Mouse (Mus musculus) midbrain, embryonic 15.5 days (tissue): ENCODE measurements around the gene H2-Q4. TPM values are rescaled to one million over a fixed set of nuclear protein-coding genes. Genes with fewer than 3 reads are reported as not detected.
A peak's percentile ranks its signal among the peaks of the same experiment; 100 is the strongest.
"Not testable (repeated sequence)": the region's sequence is repeated elsewhere in the genome, so short reads cannot be mapped to it uniquely, and the experiment has no call there.

Experiments
- ATAC-seq: fragments of 200-750 bp; cut with Nextera tagmentation; replicated peaks from 2 replicates; pipeline ENCODE4 v1.8.0; 2017; ENCODE audit warnings: moderate TSS enrichment
- H3K27ac ChIP-seq: fragments of 300-500 bp; sonication (generic); 2 replicates; pipeline ENCODE4 v1.5.1; 2015; ENCODE audit warnings: mild to moderate bottlenecking, inconsistent platforms
- H3K27me3 ChIP-seq: fragments of 300-500 bp; sonication (generic); replicated peaks from 2 replicates; pipeline ENCODE4 v1.6.1; 2015; ENCODE audit warnings: inconsistent platforms
- H3K36me3 ChIP-seq: fragments of 300-500 bp; sonication (generic); replicated peaks from 2 replicates; pipeline ENCODE4 v1.6.1; 2015; ENCODE audit warnings: inconsistent platforms
- H3K4me1 ChIP-seq: fragments of 300-500 bp; sonication (generic); 2 replicates; pipeline ENCODE4 v1.6.1; 2015; ENCODE audit warnings: inconsistent platforms
- H3K4me2 ChIP-seq: fragments of 300-500 bp; sonication (generic); 2 replicates; pipeline ENCODE4 v1.6.1; 2015; ENCODE audit warnings: inconsistent platforms, mild to moderate bottlenecking, moderate library complexity
- H3K4me3 ChIP-seq: fragments of 300-500 bp; sonication (generic); 2 replicates; pipeline ENCODE4 v1.5.1; 2015; ENCODE audit warnings: mild to moderate bottlenecking, inconsistent platforms
- H3K9ac ChIP-seq: fragments of 300-500 bp; sonication (generic); 2 replicates; pipeline ENCODE4 v1.6.1; 2015; ENCODE audit warnings: mild to moderate bottlenecking, inconsistent platforms
- H3K9me3 ChIP-seq: fragments of 300-500 bp; sonication (generic); 2 replicates; pipeline ENCODE4 v1.6.1; 2016; ENCODE audit warnings: inconsistent platforms
- WGBS: fragments of 180-500 bp; shearing (Covaris S2); methylation state at CpG from one replicate; pipeline ENCODE4 v1.1.7; 2015; ENCODE audit warnings: mixed read lengths; 5-methylcytosine and 5-hydroxymethylcytosine counted together
- polyA plus RNA-seq: library from polyadenylated mRNA; unstranded; fragments of >200 nt; fragmentation: Nextera tagmentation; extraction: Ambion mirVana; gene quantifications from 2 replicates; pipeline ENCODE4 v1.2.1, GENCODE M21; 2015

H2-Q4 gene
- polyA plus RNA-seq = 0.88 and 1.3 TPM in 2 replicates

GRCm38 (mm10) chr17:35379369-35379728 is at the start of gene H2-Q4:
H2-Q4 (plus strand) TSS chr17:35379617.
- WGBS = under 1% methylated on average over 16 of the region's 16 CpGs
- Histone ChIP-seq H3K9me3 (no peaks in the 10 kb centered on the region), H3K27ac (no peak within 1 kb of the TSS), H3K4me2 (peak within 1 kb of the TSS; percentile 94), H3K9ac (peak within 1 kb of the TSS; percentile 34; the same call in 1 of the 2 replicates), H3K27me3 (peaks cover 14% of the 10 kb centered on the region; the same call in 1 of the 2 replicates), H3K4me3 (peak within 1 kb of the TSS; percentile 47), H3K36me3 (no peaks in the 10 kb centered on the region), H3K4me1 (peaks cover 11% of the 10 kb centered on the region)
- peak; percentile 74 for ATAC-seq

DNA sequence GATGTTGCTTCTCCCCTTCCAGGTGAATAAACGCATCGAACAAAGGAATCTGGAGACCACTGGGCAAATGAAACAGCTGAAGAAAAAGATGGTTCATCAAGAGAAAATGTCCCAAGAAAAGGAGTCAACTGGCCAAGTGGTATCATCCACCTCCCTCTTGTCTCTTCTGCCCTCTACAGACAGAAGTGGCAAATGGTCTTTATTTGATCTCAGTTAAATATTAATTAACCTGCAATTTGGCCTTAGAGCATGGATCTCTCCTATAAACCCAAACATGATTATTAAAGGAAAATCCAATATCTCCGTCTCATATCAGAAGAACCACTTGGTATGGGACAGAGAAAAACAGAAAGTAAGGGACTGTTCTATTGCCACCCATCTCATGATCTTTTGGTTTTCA is 49.7 kb upstream of the H2-Q4 start:
- not testable (repeated sequence) for H3K9me3 ChIP-seq, H3K27ac ChIP-seq, H3K27me3 ChIP-seq, H3K4me3 ChIP-seq, ATAC-seq, H3K36me3 ChIP-seq, H3K9ac ChIP-seq, H3K4me2 ChIP-seq, H3K4me1 ChIP-seq
- WGBS = 59% methylated on average over 3 of the region's 3 CpGs

- not testable (repeated sequence) for H3K9me3 ChIP-seq, H3K27ac ChIP-seq, ATAC-seq, H3K36me3 ChIP-seq, H3K4me1 ChIP-seq, H3K4me2 ChIP-seq, H3K4me3 ChIP-seq, H3K27me3 ChIP-seq, H3K9ac ChIP-seq
- WGBS = 81% methylated on average over 6 of the region's 6 CpGs
Observed at GRCm38 (mm10) chr17:35331546-35331945, 47.9 kb upstream of the H2-Q4 start.

DNA sequence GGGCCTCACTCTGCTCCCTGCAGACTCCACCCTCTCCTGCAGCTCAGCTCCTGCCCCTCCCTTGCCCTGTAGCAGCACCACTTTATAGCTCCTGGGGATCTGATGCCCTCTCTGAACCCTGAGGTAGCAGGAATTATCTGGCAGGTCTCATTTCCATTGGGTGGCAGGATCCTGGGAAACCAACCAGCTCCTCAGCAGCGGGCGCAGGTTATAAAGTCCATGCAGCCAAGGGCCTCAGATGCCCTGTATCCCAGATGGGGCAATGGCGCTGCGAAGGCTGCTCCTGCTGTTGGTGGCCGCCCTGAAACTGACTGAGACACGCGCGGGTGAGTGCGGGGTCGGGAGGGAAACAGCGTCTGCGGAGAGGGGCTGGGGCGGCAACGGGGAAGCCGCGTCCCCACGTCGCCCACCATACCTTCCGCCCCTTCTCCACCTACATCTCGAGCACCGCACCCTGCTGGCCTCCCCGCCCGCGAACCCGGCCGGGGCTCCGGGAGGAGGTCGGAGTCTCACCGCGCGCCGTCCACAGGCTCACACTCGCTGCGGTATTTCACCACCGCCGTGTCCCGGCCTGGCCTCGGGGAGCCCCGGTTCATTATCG is 37.2 kb upstream of the H2-Q4 start, which contains the start of gene H2-Q2:
H2-Q2 (plus strand) TSS at position 172 of the 601 bp plus-strand sequence.
- H3K36me3 ChIP-seq = no peaks in the 10 kb centered on the region
- H3K4me2 ChIP-seq = peak within 1 kb of the TSS; percentile 84
- WGBS = under 1% methylated on average over 33 of the region's 40 CpGs
- H3K4me1 ChIP-seq = peaks cover 11% of the 10 kb centered on the region
- H3K27me3 ChIP-seq = peaks cover 46% of the 10 kb centered on the region
- ATAC-seq = peak; percentile 48; the same call in 1 of the 2 replicates
- H3K9ac ChIP-seq = peak within 1 kb of the TSS; percentile 49
- no peaks in the 10 kb centered on the region for H3K9me3 ChIP-seq
- H3K27ac ChIP-seq = no peak within 1 kb of the TSS
- H3K4me3 ChIP-seq = peak within 1 kb of the TSS; percentile 46

- Histone ChIP-seq H3K27ac (no peak overlapping the region), H3K36me3 (no peaks in the 10 kb centered on the region), H3K27me3 (peaks cover 46% of the 10 kb centered on the region), H3K9me3 (no peaks in the 10 kb centered on the region), H3K9ac (peak overlapping the region; percentile 49; the same call in 1 of the 2 replicates), H3K4me1 (peaks cover 11% of the 10 kb centered on the region), H3K4me2 (peak overlapping the region; percentile 84), H3K4me3 (peak overlapping the region; percentile 46)
- peak; percentile 62; the same call in 1 of the 2 replicates for ATAC-seq
- WGBS = 5% methylated on average over 46 of the region's 46 CpGs
Observed at GRCm38 (mm10) chr17:35342711-35343476, 36.5 kb upstream of the H2-Q4 start.

- not testable (repeated sequence) for H3K9me3 ChIP-seq, H3K27ac ChIP-seq, H3K4me3 ChIP-seq, H3K9ac ChIP-seq, H3K4me1 ChIP-seq, H3K36me3 ChIP-seq, ATAC-seq, H3K4me2 ChIP-seq
- H3K27me3 ChIP-seq = peaks cover 20% of the 10 kb centered on the region
Observed at GRCm38 (mm10) chr17:35347659-35348058, 31.8 kb upstream of the H2-Q4 start.

GRCm38 (mm10) chr17:35353275-35353674 is 26.1 kb upstream of the H2-Q4 start:
- not testable (repeated sequence) for H3K36me3 ChIP-seq, H3K9me3 ChIP-seq, ATAC-seq

GRCm38 (mm10) chr17:35354071-35354470 is 25.3 kb upstream of the H2-Q4 start:
- H3K27me3 ChIP-seq = peaks cover 6% of the 10 kb centered on the region; the same call in 1 of the 2 replicates
- H3K4me2 ChIP-seq = no peak overlapping the region
- ATAC-seq = no peak
- H3K9ac ChIP-seq = no peak overlapping the region
- no peak overlapping the region for H3K4me3 ChIP-seq
- no peaks in the 10 kb centered on the region for H3K9me3 ChIP-seq
- no peaks in the 10 kb centered on the region for H3K36me3 ChIP-seq
- H3K27ac ChIP-seq = no peak overlapping the region
- 86% methylated on average over 2 of the region's 2 CpGs for WGBS
- peaks cover 3% of the 10 kb centered on the region for H3K4me1 ChIP-seq

More at GRCm38 (mm10) chr17:35353275-35353674, 26.1 kb upstream of the H2-Q4 start:
- H3K4me2 ChIP-seq, H3K4me1 ChIP-seq, H3K4me3 ChIP-seq, H3K27me3 ChIP-seq, H3K27ac ChIP-seq, H3K9ac ChIP-seq: not testable (repeated sequence)
- WGBS = 82% methylated on average over 6 of the region's 6 CpGs

GRCm38 (mm10) chr17:35357086-35357485 is 22.3 kb upstream of the H2-Q4 start:
- WGBS = 35% methylated on average over 1 of the region's 1 CpGs
- Histone ChIP-seq H3K4me3 (no peak overlapping the region), H3K4me2 (no peak overlapping the region), H3K36me3 (no peaks in the 10 kb centered on the region), H3K9ac (no peak overlapping the region), H3K27ac (no peak overlapping the region), H3K9me3 (no peaks in the 10 kb centered on the region), H3K4me1 (peaks cover 9% of the 10 kb centered on the region), H3K27me3 (peaks cover 12% of the 10 kb centered on the region; the same call in 1 of the 2 replicates)
- no peak for ATAC-seq

- H3K9ac ChIP-seq = peak overlapping the region; percentile 14; the same call in 1 of the 2 replicates
- no peaks in the 10 kb centered on the region for H3K36me3 ChIP-seq
- no peaks in the 10 kb centered on the region for H3K9me3 ChIP-seq
- 5% methylated on average over 38 of the region's 38 CpGs for WGBS
- peaks cover 12% of the 10 kb centered on the region; the same call in 1 of the 2 replicates for H3K27me3 ChIP-seq
- no peak overlapping the region for H3K27ac ChIP-seq
- ATAC-seq = no peak
- peak overlapping the region; percentile 36 for H3K4me3 ChIP-seq
- H3K4me2 ChIP-seq = peak overlapping the region; percentile 62
- peaks cover 9% of the 10 kb centered on the region for H3K4me1 ChIP-seq
Observed at GRCm38 (mm10) chr17:35358763-35359469, 20.5 kb upstream of the H2-Q4 start.

DNA sequence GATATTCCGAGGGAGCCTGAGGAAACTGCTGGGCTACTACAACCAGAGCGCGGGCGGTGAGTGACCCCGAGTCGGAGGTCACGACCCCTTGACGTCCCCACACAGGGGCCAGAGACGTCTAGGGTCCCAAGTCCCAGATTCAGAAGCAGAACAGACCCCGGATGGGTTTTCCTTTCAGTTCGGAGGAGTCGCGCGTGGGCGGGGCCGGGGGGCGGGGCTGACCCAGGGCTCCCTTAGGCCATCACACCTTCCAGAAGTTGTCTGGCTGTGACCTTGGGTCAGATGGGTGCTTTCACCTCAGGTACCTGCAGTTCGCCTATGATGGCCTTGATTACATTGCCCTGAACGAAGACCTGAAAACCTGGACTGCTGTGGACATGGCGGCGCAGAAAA is 20.0 kb upstream of the H2-Q4 start:
- no peaks in the 10 kb centered on the region for H3K36me3 ChIP-seq
- H3K9me3 ChIP-seq = no peaks in the 10 kb centered on the region
- H3K4me2 ChIP-seq = peak overlapping the region; percentile 62
- no peak overlapping the region for H3K27ac ChIP-seq
- peaks cover 12% of the 10 kb centered on the region; the same call in 1 of the 2 replicates for H3K27me3 ChIP-seq
- 15% methylated on average over 21 of the region's 21 CpGs for WGBS
- ATAC-seq = no peak
- H3K4me3 ChIP-seq = peak overlapping the region; percentile 36
- 0 out of 2 replicates have a peak overlapping the region, but pooled peaks have one; percentile 14 for H3K9ac ChIP-seq
- H3K4me1 ChIP-seq = peaks cover 9% of the 10 kb centered on the region
